Mouse (Mus musculus): ENCODE data around the gene Esd. TPM values are rescaled to one million over a fixed set of nuclear protein-coding genes. Genes with fewer than 3 reads are reported as not detected.
A peak's percentile ranks its signal among the peaks of the same experiment; 100 is the strongest.

The Esd gene
- total RNA-seq (2021): 100 to 1,000 TPM; 152 to 155 TPM

DNA sequence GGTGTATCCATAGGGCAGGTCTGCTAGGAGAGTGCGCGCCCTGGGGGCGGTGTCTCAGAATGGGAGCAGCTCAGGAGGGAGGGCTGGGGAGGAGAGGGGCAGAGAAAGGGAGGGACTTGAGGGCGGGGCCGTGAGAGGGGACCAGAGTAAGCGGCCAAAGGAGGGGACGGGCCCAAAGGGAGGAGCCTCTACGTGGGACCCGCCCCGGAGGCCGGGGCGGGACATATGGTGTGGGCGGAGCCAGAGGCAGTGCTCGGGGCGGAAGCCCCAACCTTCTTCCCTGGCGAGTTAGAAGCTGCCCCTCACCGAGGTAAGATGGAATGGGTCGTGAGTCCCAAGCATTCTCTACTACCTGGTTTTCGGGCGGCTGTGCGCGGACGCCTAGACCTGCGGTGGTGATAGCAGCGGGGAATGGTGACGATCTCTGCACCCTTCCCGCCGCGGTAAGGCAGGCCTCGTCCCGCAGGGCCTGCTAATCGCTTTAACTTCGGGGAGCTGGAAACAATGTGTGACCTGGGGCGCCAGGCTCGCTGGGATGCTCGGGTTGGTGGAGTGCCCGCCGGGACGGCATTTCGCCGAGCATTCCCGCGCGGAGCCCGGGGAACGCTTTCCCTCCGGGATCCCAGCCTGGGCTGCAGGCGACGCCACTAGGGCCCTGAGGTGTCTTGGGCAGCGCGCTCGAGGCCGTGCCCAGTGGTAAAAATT is at the start of gene Esd:
Gene Esd (plus strand): TSS at position 219 of the 705 bp plus-strand sequence.
- DNase-seq: peak; percentile 96

DNA sequence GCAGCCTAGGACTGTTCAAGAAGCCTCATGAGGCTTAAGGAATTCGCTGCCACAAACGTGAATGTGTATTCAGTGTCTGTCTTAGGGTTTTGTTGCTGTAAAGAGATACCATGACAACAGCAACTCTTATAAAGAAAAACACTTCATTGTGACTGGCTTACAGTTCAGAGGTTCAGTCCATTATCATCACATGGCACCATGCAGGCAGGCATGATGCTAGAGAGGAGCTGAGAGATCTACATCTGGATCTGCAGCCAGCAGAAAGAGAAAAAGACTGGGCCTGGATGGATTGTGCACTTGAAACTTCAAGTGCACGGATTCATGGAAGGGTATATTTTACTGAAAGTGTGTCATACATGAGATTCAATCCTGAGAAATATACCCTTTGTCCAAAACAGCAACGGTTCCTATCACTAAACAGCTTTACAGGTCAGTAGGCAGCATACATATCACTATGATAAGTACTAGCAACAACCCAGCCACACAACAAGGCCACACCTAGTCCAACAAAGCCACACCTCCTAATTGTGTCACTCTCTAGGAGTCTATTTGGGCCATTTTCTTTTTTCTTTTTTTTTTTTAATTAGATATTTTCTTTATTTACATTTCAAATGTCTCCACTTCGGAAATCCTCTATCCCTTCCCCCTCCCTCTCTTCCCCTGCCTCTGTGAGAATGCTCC is 47.7 kb upstream of the Esd start:
- DNase-seq: no peak

DNA sequence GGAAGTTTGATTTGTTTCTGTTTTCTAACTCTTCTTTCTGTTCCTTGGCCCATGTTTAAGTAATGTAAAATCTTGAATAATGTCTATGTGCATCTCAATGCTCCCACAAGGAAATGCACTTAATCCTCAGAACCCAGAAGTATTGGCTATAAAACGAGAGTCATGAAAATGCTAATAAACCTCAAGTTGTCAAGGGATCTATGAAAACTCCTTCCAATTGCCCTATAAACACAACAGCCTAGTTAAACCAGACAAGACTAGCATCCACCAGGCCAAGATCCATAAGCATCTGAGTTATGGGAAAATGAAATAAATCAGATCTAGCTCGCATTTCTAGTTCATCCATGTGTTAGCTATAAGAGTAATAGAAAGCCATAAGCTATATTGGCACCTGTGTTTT is 40.1 kb upstream of the Esd start:
- no peak for DNase-seq

DNA sequence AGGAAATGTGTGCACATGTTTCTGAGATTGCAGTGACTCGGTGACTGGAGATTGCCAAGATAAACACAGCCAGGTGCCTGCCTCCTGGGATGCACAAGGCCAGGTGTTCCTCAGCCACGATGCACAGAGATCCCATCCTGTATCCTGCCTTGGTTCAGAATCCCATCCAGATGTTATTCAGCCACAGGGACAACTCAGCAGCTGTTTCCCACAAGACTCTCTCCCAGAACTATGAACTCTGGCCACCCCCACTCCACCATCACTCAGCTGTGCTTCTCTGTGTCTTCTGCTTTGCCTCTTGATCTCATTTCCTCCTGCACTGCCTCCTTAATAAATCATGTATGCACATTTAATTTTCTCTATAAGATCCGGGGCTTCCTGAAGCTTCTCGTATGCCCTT is 35.3 kb upstream of the Esd start:
- no peak for DNase-seq

DNA sequence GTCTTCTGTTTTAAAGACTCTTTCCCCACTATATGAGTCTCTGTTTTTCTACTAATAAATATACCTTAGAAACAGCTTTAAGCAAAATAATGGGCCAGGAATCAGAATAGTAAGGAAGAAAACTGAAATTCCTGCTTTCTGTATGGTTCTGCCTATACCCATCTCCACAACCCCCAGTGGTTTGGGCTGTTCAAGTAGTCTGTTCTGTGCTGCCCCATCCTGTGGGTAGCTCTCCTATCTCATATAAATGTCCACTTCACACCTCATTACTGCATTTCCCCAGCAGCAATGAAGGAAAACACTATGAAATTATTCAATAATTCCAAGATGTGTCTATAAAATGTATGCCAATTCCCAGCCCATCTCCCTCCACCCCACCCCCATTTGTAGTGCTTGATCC is 34.7 kb upstream of the Esd start:
- DNase-seq: no peak

DNA sequence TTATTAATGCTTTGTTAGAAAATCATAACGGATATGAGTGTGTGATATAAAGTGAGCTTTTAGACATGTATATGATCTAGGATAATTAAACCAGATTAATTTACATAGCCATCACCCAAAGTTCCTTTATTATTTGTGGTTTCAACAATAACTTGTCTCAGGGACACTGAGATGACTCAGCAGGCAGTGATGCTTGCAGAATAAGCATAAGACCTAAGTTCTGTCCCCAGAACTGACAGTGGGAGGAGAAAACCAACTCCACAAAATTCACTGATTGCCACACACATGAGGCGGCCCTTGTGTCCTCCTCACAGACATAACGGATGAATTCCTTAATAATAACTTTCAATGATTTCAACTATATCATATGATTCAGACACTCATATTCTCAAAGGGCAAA is 32.9 kb upstream of the Esd start:
- no peak for DNase-seq

DNA sequence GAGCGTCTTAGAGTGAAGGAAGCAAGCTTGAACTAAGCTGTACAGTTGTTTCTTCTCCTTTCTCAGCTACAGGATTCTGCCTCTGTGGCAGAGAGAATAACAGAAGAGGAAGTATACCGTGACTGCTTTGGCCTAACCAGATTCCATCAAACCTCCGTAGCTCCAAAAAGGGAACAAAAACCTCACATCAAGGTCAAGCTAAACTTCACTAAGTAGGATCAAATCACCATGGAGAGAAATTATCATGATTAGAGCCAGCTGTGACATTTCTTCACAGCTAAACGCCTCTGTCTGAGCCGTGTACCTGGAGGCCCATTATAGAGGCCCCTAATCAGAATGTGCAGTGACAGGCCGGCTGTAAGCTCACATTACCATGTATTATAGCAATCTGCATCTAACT is 28.2 kb upstream of the Esd start:
- DNase-seq: no peak

DNA sequence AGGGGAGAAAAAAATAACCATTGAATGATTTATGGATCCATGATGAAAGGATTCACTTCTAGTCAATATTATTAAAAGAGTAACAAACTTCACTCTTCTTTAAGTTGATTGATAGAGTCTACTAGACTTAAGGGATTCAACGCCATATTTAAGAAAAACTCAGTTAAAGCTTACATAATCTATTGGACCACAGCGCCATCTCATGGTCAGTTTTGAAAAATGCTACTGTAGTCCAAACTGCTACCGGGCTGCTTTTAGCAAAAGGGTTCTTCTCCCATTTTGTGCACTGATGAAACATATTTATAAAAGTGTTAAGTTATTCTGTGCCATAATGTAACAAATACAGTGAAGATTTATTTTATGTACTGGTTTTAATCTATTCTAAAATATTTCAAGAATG is 23.0 kb upstream of the Esd start:
- peak; percentile 66 for DNase-seq

DNA sequence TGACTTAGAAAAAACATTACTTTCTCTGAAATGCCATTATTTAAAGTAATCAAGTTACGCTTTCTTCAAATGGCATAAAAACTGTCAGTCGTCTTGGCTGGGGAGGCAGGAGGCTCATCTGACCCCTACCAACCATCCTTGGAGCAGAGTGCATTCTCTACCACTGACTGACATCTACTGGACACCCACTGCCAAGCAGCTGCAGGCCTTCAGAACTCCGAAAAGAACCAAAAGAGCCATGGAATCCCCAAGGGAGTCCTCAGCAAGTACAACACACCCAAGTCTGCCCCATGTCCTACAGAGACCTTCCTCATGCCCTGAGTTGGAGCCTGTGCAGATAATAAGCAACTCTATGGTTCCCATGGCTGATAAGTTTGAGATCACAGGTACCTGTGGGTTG is 8.6 kb upstream of the Esd start:
- no peak for DNase-seq

DNA sequence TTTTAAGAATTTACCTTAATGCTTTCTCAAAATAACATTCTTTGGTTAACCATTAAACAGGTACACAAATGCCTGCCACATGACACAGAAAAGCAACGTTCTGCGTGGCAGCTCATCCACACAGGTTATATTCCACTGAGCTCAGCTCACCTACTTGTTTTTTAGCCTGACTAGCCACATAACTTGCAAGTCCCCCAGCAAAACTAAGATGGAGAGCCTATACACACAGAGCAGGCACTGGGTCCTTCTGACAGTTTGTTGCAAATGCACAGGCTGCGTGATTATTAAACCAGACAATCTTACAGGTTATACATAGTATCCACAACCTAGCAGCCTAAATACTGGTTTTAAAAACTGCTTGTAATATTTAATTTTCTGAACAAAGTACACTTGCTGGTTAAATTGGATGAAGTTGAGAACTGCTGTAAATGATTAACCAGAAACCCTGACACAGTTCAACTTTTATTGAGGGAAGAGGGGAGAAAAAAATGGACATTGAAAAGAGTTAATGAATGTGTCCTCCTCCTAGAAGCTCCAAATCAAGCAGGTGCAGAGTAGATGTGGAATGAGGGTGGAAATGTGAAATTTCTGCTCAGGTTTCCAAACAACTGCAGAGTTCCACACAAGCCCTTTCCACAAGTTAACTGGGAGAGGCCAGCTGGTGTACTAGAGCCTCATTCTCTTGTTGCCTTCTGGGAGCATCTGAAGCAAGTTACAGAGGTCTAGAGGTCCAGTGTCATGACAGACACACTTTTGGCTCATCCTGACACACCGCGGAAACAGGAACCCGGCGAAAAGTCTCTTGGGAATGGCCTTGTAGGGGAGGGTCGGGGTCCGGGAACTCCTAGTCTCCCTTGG is 647 bp upstream of the Esd start:
- no peak for DNase-seq

DNA sequence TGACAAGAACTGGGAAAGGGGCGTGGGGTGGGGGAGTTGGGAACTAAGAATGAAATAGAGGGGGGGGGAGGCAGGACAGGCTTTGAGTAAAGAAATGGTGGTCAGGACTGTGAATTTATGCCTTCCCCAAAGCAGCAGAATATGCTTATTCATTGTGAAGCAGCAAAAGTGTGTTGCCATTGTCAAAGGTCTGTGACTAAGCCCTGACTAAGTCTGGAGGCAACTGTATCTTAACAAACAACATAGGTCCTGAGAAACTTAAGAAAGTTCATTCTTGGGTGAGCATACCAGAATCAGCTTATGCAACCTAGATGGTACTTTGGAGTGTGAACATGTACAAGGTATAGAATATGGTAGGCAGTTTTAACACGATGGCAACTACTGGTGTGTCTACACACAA is 1.3 kb downstream of the Esd start:
- no peak for DNase-seq

DNA sequence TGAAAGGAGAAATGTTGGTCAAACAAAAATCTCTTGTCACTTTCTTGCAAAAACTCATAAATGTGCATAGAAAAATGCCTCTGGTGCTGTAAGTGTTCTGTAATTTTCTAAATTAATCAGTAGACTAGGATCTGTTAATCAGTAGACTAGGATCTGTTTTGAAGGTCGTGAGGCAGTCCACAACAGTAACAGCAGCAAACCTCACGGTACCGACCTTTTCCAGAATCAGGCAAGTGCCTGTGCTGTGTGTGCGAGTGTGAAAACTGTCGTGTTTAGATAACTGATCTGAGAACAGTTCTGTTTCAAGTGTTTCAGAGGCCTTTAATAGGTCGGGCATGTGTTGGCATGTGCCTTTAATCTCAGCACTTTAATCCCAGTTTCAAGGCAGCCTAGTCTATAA is 3.4 kb downstream of the Esd start:
- no peak for DNase-seq

DNA sequence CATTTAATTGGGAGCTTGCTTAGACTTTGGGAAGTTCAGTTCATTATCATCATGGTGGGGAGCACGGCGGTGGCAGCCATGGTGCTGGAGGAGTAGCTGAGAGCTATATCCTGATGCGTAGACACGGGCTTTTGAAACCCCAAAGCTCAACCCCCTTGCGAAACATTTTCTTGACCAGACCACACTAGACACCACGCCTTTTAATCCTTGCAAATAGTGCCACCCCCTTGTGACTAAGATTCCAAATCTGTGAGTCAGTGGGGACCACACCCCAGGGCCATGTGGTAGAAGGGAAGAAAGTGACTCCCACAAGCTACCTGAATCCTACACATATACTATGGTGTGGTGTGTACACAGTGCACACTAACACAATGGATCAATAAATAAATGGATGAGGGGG is 4.8 kb downstream of the Esd start:
- DNase-seq: no peak

DNA sequence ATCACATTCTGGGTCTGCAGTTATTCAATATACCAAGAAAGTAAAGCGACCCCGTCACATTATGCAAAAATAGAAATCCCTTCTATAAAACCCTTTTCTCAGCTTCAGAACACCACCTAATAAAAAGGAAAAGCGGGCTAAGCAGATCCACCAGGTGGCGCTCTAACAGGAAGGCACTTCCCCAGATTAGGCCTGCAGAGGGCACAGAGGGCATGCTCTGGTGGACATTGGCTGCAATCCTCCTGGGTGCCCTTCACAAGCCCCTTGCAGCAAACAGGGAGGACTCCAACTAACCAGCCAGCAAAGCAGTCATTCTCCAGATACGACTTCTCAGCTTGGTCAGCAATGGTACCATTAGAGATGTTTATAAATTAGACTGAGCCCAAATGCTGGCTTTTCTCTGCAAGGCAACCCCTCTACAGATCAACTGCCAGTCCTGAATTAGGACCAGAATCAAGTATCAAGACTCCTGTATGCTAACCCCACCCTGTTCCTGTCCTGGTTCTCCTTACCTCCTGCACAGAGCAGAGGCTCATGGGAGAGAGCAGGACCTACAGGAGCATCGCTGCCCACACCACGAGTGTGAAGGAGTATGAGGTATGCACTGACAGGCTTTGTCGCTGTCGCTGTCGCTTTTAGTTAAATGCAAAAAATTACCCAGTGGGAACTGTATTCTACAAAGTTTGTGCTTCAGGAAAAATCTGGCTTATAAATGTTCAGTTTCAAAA is 32.3 kb downstream of the Esd start:
- DNase-seq: peak; percentile 90

DNA sequence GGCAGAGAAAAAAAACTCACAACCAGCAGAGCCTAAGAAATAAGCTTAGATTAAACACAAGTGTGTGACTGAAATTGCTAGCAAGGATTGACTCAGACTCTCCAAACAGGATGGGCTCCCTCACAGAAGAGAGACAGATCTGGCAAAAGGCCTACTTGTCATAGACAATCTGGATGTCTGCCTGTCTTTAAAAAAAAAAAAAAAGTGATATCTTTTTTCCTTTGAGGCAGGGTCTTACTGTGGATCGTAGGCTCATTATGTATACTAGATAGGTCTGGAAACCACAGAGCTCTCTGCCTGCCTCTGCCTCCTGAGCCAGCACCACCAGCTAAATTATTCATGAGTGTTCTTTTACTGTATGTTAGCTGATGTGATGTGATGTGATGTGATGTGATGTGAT is 35.8 kb downstream of the Esd start:
- no peak for DNase-seq

DNA sequence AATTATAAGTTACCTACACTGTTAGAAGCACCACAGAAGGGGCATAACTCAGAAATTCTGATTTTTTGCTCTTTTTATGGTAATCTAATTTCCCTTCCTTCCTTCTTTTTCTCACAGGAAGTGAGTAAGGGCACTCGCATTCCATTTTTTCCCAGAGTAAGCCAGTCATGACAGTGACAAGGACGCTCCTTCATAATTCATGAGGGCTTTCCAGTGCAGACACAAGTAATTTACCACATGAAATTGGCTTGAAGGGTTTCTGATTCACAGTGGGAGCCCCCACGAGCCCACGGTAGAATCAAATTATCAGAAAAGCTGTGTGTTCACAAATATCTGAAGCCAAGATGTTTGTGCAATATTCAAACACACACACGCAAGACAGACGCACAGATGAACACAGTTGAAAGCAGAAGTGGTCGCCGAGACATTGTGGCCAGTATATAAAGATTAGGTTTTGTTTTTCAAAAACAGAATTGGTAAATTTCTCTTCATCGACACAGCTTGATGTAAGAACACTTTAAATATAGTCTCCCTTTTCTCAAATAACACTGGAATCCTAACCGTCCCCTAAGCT is 42.0 kb downstream of the Esd start:
- DNase-seq: no peak

DNA sequence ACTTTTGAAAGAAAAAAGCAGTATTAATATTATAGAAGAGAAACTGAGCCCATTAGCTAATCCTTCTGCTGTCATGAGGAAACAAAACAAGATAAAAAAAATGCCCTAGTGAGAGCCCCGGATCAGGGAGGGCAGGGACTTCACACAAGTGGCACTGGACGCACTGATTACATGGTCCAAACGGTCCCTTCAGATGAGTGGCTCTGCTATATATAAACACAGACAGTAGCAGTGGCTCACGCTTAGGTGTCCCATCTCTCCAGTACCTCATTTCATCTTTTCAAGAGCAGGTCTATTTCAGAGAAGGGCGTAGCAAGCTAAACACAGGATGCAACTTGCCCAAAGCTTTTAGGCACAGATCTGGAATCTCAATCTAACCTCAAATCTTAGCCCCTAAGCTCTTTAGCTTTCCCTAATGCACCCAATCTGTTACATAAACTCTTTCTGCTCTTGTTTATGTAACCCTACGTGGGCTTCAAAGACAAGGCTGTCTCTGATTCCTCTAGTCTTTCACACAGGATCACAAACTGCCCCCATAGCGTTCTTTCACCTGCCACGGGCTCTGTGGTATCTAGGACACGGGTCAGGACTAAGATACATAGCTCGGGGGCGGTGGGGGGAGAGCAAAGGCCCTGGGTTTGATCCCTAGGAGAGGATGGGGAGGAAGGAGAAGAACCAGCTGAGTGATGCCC is 52.3 kb downstream of the Esd start:
- no peak for DNase-seq

DNA sequence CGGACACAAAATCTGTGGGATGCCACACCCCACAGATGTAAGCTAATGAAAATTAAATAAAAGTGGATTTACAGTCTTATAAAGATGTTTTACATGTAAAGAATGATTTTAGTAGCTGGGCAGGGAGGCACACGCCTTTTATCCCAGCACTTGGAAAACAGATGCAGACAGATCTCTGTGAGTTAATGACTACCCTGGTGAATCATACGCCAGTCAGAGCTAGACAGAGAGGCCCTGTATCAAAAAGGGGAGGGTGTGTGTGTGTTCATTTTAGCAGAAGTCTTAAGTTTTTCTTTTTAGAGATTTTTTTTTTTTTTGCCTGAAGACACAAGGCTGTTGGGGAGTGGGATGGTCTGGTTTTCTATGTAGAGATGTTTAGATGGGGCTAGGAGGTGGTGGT is 55.6 kb downstream of the Esd start:
- DNase-seq: no peak

DNA sequence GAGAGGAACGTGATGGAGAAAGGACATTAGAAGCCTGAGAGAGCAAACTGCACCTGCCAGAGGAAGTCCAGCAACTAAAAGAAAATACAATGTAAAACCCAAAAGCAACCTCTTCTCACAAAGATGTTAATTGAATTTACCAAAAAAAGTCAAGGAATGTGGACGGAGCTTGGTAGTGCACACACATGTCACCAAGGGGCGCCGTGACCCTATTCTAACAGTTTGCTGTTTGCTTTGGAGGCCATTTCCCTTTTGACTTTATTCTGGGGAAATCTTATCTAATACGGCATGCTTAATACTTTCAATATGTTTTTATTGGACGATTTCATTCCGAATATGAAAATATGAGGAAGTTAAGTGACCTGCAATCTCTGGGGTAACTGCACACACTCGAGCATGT is 56.7 kb downstream of the Esd start:
- DNase-seq: peak; percentile 41

DNA sequence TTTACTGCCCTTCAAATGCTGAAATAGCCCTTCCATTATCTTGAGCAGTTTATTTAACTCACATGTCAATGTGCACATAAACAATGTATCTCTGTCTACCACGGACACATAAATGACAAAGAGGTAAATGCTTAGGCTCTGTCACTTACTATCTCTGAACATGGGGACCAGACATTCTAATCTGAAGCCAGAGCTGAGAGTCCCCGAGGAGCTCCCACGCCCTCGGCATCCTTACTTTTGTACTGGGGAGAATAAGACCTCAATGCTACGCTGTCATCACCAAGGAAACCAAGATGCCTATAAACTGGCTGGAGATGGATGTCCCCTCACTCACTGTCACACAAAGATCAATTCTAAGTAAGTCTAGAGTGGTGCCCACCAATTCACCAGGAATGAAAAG is 58.4 kb downstream of the Esd start:
- no peak for DNase-seq

DNA sequence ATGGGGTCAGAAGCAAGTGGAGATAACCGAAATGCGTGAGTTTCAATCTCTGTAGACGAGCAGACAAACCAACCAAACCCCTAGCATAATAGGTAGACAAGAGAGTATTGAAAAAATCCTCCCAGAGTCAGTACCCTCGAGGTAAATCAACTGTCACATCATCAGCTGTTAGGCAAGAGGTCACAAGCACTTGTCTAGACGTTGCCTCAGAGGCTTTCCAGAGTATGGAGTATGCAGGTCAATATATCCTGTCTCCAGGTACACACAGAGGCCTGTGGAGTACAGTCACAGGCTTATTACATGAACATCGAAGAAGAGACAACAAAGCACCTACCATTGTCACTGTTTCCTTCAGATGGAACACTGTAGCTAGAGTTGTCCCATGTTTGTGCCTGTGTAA is 60.7 kb downstream of the Esd start:
- DNase-seq: no peak

DNA sequence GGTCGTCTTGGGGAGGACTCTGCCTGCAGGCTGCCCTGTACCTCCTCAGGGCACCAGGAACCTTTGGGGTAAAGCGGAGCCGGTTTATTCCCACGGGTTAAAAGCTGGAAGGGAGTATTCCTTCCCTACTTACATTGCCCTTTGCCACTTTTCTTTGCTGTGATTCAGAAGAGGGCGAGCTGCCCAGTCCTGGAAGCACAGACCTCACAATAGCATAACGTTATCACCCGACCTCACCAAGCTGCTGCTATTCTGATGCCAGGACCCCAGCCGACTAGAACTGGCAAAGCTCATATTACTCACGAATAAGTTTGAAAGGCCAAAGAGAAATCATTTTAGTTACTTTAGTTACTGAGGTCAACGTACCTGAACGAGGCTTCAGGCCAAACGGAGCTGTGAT is 62.8 kb downstream of the Esd start:
- peak; percentile 43 for DNase-seq

Data from heart, postnatal 4 days (tissue).